Mouse (Mus musculus) layer of hippocampus, adult 18-20 months (tissue): Measurements from ENCODE around the gene Ttc13. TPM values are rescaled to one million over a fixed set of nuclear protein-coding genes. Genes with fewer than 3 reads are reported as not detected.

Experiments
- DNase-seq, 2 experiments: peaks; one replicate each; pipeline ENCODE4 v3.0.0; 2022; ENCODE audit warnings: low spot score in 2 of 2
- total RNA-seq, 2 experiments: library from RNA; stranded (reverse); gene quantifications; 2 replicates each; pipeline ENCODE4 v1.2.3; 2021

Gene Ttc13
- total RNA-seq, 2 experiments from 2014 or later: 41.3 to 41.6 TPM

DNA sequence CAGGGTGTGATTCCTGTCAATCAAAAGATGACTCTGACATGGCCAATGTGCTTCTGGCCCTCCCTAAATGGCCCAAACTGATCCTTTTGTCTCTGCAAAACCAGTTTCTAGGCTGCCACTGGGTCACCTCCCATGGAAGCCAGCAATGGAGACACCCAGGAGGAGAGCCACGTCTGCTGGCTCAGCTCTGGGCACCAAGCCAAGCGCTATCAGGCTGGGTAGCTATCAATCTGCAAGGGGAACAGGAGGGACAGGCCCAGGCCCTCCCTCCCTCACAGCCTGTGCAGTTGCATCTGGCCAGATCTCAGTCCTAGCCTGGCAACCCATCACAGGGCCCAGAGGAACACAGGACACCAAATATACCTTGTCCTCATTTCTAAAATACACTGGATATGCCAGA, 63.4 kb downstream of the Ttc13 start:
- DNase-seq: no peak

DNA sequence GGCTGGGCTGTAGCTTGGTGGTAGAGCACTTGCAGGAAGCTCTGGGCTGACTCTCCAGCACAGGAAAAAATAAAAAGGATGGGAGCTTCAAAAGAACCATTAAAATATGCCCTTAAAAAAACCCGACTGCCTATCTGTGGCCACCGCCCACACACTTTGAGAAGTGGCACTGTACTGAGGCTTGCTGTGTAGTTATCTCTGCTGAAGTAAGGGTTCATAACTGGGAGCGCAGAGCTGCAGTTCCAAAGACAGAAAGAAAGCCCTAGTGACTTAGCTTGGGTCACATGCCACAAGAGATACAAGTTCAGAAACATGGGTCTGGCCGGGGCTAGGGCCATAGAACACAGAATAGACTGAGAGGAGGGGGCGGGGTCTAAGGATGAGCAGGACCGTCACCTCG, 63.8 kb downstream of the Ttc13 start:
- DNase-seq: no peak

DNA sequence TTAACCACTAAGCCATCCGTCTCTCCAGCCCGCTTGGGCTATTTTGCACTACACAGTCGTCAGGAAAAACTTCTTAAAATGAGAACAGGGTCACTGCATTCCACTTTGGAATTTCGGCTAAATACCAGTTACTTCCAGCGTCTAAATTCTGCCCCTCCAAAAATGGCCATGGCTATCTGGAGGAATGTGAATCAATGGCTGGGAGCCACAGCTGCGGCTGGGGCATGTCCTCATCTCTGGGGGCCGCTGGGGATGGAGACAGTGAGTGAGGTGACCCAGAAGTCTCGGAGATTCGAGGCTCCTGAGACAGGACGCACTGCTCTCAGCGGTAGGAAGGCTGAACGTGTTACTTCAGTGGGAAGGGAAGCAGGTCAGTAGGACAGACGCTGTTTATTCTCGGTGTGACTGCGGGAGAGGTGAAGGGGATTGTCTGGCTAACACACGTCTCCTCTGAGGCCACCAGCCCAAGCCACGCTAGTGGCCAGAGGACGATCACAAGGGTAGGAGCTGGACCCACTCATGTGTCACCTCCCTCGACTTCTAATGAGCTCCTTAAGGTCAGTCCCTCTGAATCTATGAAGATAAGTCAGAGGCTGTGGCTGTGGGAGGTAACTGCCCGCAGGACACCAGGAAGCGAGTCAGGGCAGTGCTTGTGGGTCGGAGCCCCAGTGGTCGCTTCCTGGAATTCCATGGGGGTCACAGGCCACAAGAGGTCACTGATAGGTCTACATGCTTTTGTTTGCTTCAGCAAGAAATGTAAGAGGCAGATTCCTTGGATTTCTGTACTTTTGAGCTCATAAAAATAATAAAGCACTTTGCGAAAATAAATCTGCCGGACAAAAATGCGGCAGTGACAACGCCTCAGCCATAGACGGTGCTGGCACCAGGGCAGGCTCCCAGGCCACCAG, 68.0 kb downstream of the Ttc13 start:
- no peak for DNase-seq

DNA sequence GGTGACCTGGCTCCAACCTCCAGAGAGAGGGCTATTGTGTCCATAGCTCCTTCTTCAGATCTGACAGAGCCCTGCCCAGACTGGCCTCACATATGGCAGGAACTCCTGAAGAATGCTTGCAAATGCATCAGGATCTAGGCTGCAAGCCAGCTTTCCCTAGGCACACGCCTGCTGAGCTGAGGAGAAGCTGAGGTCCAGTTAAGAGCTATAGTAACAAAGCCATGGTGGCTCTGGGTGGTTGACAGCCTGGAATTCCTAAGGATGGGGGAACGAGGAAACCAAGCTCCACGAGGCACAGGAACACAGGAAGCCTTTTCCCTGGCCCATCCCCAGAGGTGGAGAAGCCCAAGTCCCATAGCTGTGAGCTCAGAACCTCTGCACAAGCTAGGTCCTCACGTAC, 69.2 kb downstream of the Ttc13 start:
- no peak for DNase-seq

- no peak for DNase-seq
Measured at GRCm38 (mm10) chr8:124651776-124652175, 70.0 kb downstream of the Ttc13 start.

DNA sequence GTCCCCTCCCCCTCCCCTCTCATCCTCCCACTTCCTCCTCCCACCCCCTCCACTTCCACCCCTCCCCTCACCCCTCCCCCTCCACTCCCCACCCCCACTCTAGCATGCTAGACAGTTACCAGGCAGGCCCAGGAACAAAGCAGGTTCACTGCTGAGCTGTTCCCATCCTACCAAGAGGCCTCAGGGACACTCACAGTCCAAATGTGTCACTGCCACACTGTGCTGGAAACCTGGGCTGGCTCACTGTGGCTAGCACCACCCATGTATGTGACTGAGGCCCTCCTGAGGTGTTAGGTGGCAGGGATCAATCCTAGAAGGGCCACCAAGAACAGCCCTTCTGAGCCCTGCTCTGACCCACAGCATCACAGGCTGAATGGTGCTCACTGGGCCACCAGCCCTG, 73.5 kb downstream of the Ttc13 start:
- DNase-seq: no peak

DNA sequence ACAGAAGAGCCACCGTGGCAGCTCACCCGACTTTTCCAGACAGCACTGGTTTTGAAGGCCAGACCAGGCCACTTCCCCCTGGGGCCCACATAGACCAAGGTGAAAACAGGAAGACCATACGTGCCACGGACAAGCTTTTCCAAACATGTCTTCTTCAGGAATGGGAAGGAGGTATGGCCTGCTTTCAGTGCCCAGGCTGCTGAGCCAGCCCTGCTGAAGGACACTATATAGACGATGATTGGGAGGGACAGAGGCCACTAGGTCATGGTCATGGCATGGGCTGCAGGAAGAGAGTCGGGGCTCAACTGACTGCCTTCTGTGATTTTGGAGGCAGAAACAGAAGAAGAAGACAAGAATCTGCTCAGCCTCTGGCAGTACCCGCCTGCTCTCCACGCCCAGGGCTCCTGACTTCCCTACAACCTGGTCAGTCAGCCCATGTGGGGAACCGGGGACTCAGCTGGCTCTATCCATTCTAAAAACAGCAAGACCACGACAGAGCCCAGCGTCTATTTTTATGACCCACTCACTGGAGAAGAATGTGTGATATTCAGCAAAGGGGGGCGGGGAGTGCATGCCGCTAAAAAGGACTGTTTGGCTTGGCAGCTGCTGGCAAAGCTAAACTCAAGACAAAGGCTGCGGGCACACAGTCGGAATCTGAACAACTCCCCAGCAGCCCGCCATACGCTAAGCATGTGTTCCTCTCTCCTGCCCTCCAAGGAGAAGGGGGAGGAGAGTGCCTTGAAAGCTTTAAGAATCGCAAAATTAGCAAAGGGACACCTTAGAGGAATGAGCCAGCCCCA, 78.0 kb downstream of the Ttc13 start:
- peak in 1 of 2 experiments; percentile 70 for DNase-seq

GRCm38 (mm10) chr8:124641599-124641998, 80.2 kb downstream of the Ttc13 start:
- no peak for DNase-seq

DNA sequence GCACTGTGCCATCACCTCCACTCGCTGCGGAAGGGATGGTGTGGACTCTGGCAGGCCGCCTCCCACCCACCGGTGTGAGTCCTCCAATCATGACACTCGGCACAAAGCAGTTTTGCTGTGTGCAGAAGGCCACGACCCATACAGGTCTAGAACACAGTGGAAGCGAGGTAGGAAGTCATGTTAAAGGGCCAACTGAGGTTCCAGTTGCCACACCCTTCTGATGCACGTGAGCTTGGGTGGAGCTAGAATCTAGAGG, 86.6 kb downstream of the Ttc13 start:
- no peak for DNase-seq

GRCm38 (mm10) chr8:124634411-124635246, 87.2 kb downstream of the Ttc13 start:
- DNase-seq: peak in 1 of 2 experiments; percentile 34

DNA sequence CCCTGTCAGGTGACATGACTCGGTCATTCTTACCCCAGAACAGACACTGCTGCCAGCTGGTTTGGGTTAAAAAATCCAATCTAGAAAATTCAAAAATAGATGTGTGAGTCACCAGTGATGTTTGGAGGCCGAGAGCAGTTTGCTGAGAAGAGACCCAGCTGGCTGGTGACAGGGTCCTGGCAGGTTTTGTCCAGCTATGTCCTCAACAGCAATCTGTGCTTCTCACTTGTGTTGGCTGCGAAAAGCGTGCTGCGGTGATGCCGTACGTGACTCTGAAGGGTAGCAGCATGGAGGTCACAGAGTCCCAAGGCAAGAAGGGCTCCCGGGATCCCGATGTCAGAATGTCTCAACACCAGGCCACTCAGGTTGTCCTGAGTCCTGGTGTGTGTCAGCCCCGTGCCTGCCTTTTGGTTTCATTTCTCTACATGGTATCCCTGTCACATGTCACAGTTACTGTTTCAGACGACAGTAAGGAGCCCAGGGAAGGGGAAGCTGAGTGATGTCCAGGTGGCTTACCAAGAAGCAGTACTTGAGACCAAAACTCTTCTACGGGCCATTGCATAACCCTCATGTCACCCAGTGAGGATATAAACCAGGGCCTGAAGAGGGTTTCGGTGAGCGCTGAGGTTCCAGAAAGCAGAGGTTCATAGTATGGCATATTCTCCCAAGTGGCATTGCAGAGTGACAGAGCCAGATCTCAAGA, 88.6 kb downstream of the Ttc13 start:
- no peak for DNase-seq

GRCm38 (mm10) chr8:124631966-124632365, 89.8 kb downstream of the Ttc13 start:
- DNase-seq: no peak

- no peak for DNase-seq
Measured at GRCm38 (mm10) chr8:124630891-124631290, 90.9 kb downstream of the Ttc13 start.

DNA sequence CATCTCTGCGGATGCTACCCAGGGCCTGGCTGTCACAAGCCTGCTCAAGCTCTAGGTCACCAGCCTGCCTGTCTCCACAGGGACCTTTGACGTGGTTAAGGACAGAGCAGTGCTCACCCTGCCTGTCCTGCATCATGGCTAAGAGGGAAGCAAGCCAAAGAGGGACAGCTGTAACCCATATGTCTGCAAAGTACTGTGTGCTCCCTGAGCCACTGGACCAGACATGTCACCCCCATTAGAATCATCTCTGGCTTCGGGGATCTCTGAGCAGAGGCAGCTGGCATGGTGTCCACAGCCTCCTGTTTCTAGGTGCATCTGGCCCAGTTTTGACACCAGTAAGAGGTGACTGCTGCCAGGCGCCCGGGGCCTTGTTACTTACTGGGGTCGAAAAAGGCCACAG, 91.3 kb downstream of the Ttc13 start:
- no peak for DNase-seq

- DNase-seq: no peak
Measured at GRCm38 (mm10) chr8:124626251-124626650, 95.5 kb downstream of the Ttc13 start.

Other genes with a start within 250 kb of the Ttc13 start
- gene Cog2, start 201.2 kb downstream of the Ttc13 start, total RNA-seq: 10 to 100 TPM; 40.6 to 43.8 TPM
- gene Agt, start 152.3 kb downstream of the Ttc13 start, total RNA-seq: 10 to 100 TPM; 26.0 to 31.4 TPM
- gene Capn9, start 145.9 kb downstream of the Ttc13 start, total RNA-seq: under 1 TPM; 0.18 to 0.27 TPM
- 10 to 100 TPM; 72.1 to 76.9 TPM for gene 2310022B05Rik, start 58.6 kb downstream of the Ttc13 start, total RNA-seq
- 10 to 100 TPM; 12.0 to 12.8 TPM for gene Arv1, start 156 bp upstream of the Ttc13 start, total RNA-seq
- gene Fam89a, start 29.8 kb upstream of the Ttc13 start, total RNA-seq: 1 to 10 TPM; 1.0 to 1.1 TPM
- gene Trim67, start 71.1 kb upstream of the Ttc13 start, total RNA-seq: 1 to 10 TPM; 1.2 to 1.7 TPM
- 10 to 100 TPM; 58.4 to 61.9 TPM for gene Gnpat, start 141.1 kb upstream of the Ttc13 start, total RNA-seq
- 10 to 100 TPM; 21.2 to 24.5 TPM for gene 2810004N23Rik, start 141.1 kb upstream of the Ttc13 start, total RNA-seq
- gene Exoc8, start 175.7 kb upstream of the Ttc13 start, total RNA-seq: 10 to 100 TPM; 33.5 to 36.9 TPM
- 10 to 100 TPM; 13.1 to 13.2 TPM for gene Sprtn, start 175.9 kb upstream of the Ttc13 start, total RNA-seq
- gene Egln1, start 227.3 kb upstream of the Ttc13 start, total RNA-seq: 10 to 100 TPM; 67.8 to 69.6 TPM